Mouse (Mus musculus): ENCODE results near the gene Adrm1. TPM values are rescaled to one million over a fixed set of nuclear protein-coding genes. Genes with fewer than 3 reads are reported as not detected.
"Not testable (repeated sequence)": the region's sequence is repeated elsewhere in the genome, so short reads cannot be mapped to it uniquely, and the experiment has no call there.

The Adrm1 gene
- polyA plus RNA-seq, 1 experiment: 114 TPM

DNA sequence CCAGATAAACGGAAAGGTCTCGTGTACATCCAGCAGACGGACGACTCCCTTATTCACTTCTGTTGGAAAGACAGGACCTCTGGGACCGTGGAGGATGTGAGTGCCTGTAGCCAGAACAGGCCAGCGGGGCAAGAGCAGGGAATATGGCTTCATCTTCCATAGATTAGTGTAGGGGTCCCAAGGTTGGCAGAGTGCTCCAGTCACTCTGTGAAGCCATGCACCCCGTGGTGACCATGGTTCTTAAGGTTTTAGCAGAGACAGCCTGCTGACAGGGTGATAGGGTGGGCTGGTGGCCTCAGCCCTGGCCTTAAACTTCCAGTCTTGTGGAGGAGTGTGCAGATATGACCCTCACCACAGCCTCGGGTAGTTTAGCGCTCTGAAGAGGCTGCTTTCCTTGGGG, 867 bp downstream of the Adrm1 start:
- DNase-seq: no peak
- Histone ChIP-seq H3K27ac (ENCODE audit: insufficient read depth, low read length) (0 out of 2 replicates have a peak overlapping the region, but pooled peaks have one; percentile 42), H3K27me3 (ENCODE audit: control insufficient read depth, insufficient read depth, low read length) (no peaks in the 10 kb centered on the region), H3K4me3 (replicated peaks; ENCODE audit: insufficient read depth, low read depth, low read length) (peak overlapping the region; percentile 98), H3K4me1 (ENCODE audit: control insufficient read depth, insufficient read depth, low read length) (peaks cover 22% of the 10 kb centered on the region)
- TF ChIP-seq POLR2A (IDR thresholded peaks at IDR 0.05; ENCODE audit: borderline replicate concordance, insufficient read depth, low read length): no peak
- no peak for TF ChIP-seq CTCF (IDR thresholded peaks at IDR 0.05; ENCODE audit: borderline replicate concordance, insufficient read depth, low read depth, low read length)
- WGBS: 3% methylated on average over 9 of the region's 9 CpGs

GRCm38 (mm10) chr2:180173163-180173562, 1.9 kb downstream of the Adrm1 start:
- no peak for DNase-seq
- H3K27ac ChIP-seq (ENCODE audit: insufficient read depth, low read length): no peak overlapping the region; the same call in 1 of the 2 replicates
- 62% methylated on average over 4 of the region's 4 CpGs for WGBS
- H3K4me1 ChIP-seq (ENCODE audit: control insufficient read depth, insufficient read depth, low read length): peaks cover 22% of the 10 kb centered on the region
- TF ChIP-seq POLR2A (IDR thresholded peaks at IDR 0.05; ENCODE audit: borderline replicate concordance, insufficient read depth, low read length) (no peak), CTCF (IDR thresholded peaks at IDR 0.05; ENCODE audit: borderline replicate concordance, insufficient read depth, low read depth, low read length) (no peak)
- H3K27me3 ChIP-seq (ENCODE audit: control insufficient read depth, insufficient read depth, low read length): no peaks in the 10 kb centered on the region
- peak overlapping the region; percentile 16 for H3K4me3 ChIP-seq (replicated peaks; ENCODE audit: insufficient read depth, low read depth, low read length)

GRCm38 (mm10) chr2:180173711-180174110, 2.4 kb downstream of the Adrm1 start:
- Histone ChIP-seq H3K4me1 (ENCODE audit: control insufficient read depth, insufficient read depth, low read length) (peaks cover 22% of the 10 kb centered on the region), H3K4me3 (replicated peaks; ENCODE audit: insufficient read depth, low read depth, low read length) (peak overlapping the region; percentile 11)
- H3K27ac ChIP-seq (ENCODE audit: insufficient read depth, low read length); H3K27me3 ChIP-seq (ENCODE audit: control insufficient read depth, insufficient read depth, low read length): not testable (repeated sequence)
- 32% methylated on average over 8 of the region's 8 CpGs for WGBS
- peak in 1 of 2 experiments; percentile 34 for DNase-seq

DNA sequence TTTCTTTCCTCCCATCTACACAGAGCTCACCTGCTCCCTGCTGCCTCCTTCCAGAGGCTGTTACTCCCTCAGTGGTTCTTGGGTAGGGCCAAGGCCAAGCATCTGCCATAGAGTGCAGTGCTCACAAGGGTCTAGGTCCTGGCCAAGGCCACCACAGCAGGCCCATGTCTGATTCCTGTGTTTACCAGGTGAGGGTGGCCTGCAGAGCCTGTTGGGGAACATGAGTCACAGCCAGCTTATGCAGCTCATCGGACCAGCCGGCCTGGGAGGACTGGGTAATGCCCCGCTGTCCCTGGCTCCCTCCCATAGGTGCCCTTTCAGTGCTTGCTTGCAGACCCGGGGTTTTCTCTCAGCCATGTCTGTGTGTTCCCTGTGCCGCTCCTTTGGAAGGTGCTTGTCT, 2.8 kb downstream of the Adrm1 start:
- TF ChIP-seq POLR2A (IDR thresholded peaks at IDR 0.05; ENCODE audit: borderline replicate concordance, insufficient read depth, low read length): no peak
- no peak for TF ChIP-seq CTCF (IDR thresholded peaks at IDR 0.05; ENCODE audit: borderline replicate concordance, insufficient read depth, low read depth, low read length)
- H3K4me3 ChIP-seq (replicated peaks; ENCODE audit: insufficient read depth, low read depth, low read length): peak overlapping the region; percentile 11
- 88% methylated on average over 5 of the region's 5 CpGs for WGBS
- no peaks in the 10 kb centered on the region for H3K27me3 ChIP-seq (ENCODE audit: control insufficient read depth, insufficient read depth, low read length)
- no peak for DNase-seq
- H3K27ac ChIP-seq (ENCODE audit: insufficient read depth, low read length): no peak overlapping the region
- peaks cover 22% of the 10 kb centered on the region for H3K4me1 ChIP-seq (ENCODE audit: control insufficient read depth, insufficient read depth, low read length)

DNA sequence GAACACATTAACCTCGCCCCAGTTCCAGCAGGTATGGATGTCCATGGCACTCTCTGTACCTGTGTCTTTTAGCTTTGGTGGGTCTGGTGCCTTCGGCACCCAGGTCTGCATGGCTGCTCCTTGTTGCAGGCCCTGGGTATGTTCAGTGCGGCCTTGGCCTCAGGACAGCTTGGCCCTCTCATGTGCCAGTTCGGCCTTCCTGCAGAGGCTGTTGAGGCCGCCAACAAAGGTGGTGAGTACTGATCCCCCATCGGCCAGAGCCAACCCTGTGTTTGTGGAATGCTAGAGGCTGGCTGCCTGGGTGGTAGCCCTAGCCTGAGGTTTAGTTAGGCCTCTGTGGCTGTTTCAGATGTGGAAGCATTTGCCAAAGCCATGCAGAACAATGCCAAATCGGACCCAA, 4.4 kb downstream of the Adrm1 start:
- Histone ChIP-seq H3K4me3 (replicated peaks; ENCODE audit: insufficient read depth, low read depth, low read length) (no peak overlapping the region), H3K27ac (ENCODE audit: insufficient read depth, low read length) (no peak overlapping the region), H3K4me1 (ENCODE audit: control insufficient read depth, insufficient read depth, low read length) (peaks cover 21% of the 10 kb centered on the region), H3K27me3 (ENCODE audit: control insufficient read depth, insufficient read depth, low read length) (no peaks in the 10 kb centered on the region)
- 58% methylated on average over 7 of the region's 7 CpGs for WGBS
- no peak for DNase-seq
- TF ChIP-seq POLR2A (IDR thresholded peaks at IDR 0.05; ENCODE audit: borderline replicate concordance, insufficient read depth, low read length) (no peak), CTCF (IDR thresholded peaks at IDR 0.05; ENCODE audit: borderline replicate concordance, insufficient read depth, low read depth, low read length) (no peak)

DNA sequence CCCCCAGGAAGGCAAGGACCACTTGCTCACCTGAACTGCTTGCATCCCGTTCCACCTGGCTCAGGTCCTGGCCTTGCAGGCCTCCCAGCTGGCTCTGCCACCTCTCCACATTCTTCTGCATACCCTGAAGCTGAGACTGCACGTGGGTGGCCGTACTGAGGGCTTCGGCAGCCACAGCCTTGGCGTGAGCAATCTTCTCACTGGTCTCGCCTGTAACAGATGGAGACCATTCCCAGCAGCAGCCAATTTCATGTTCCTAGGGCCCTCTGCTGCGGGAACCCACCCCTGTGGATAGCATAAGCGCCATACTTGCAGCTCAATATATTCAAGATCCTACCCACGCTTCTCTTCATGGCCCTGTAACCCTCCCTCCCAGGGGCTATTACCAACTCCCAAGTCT, 10.3 kb downstream of the Adrm1 start:
- no peak for DNase-seq
- Histone ChIP-seq H3K4me3 (replicated peaks; ENCODE audit: insufficient read depth, low read depth, low read length) (no peak overlapping the region), H3K4me1 (ENCODE audit: control insufficient read depth, insufficient read depth, low read length) (peaks cover 8% of the 10 kb centered on the region), H3K27me3 (ENCODE audit: control insufficient read depth, insufficient read depth, low read length) (no peaks in the 10 kb centered on the region), H3K27ac (ENCODE audit: insufficient read depth, low read length) (no peak overlapping the region)
- 27% methylated on average over 9 of the region's 9 CpGs for WGBS
- TF ChIP-seq POLR2A (IDR thresholded peaks at IDR 0.05; ENCODE audit: borderline replicate concordance, insufficient read depth, low read length) (no peak), CTCF (IDR thresholded peaks at IDR 0.05; ENCODE audit: borderline replicate concordance, insufficient read depth, low read depth, low read length) (no peak)

DNA sequence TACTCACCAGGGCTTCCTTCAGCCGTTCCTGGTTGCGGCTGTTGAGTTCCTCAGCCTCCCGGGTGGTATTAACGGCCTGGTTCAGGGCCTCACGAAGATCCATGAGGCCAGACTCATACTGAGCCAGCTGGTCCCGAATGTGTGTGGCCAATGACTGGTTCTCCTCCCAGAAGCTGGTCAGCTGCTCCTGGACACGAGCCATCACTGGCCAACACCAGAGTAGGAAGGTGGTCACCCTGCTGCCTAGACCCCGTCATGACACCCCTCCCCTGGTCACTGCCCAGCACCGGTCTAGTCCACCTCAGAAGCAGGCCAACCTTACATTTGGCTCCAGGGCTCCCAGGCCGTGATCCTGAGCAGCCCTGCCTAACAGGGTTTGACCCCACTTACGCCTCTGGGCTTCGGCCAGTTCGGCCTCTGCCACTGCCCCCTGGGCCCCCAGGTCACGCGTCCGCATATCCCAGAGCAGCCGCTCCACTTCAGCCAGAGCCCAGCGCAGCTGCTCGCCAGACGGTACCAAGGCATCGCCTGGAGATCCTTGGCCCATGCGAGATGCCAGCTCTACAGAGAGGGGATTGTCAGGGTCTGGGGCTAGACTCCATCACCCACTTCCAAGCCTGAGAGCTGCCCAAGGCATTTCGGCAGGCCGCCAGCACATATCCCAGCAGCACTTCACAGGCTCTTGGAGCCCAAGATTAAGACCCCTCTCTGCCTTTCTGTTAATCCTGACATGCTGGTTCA, 12.9 kb downstream of the Adrm1 start:
- TF ChIP-seq CTCF (IDR thresholded peaks at IDR 0.05; ENCODE audit: borderline replicate concordance, insufficient read depth, low read depth, low read length): no peak
- no peak for TF ChIP-seq POLR2A (IDR thresholded peaks at IDR 0.05; ENCODE audit: borderline replicate concordance, insufficient read depth, low read length)
- DNase-seq: no peak
- Histone ChIP-seq H3K4me1 (ENCODE audit: control insufficient read depth, insufficient read depth, low read length) (peaks cover 8% of the 10 kb centered on the region), H3K27me3 (ENCODE audit: control insufficient read depth, insufficient read depth, low read length) (no peaks in the 10 kb centered on the region), H3K27ac (ENCODE audit: insufficient read depth, low read length) (no peak overlapping the region), H3K4me3 (replicated peaks; ENCODE audit: insufficient read depth, low read depth, low read length) (no peak overlapping the region)
- 41% methylated on average over 24 of the region's 24 CpGs for WGBS

DNA sequence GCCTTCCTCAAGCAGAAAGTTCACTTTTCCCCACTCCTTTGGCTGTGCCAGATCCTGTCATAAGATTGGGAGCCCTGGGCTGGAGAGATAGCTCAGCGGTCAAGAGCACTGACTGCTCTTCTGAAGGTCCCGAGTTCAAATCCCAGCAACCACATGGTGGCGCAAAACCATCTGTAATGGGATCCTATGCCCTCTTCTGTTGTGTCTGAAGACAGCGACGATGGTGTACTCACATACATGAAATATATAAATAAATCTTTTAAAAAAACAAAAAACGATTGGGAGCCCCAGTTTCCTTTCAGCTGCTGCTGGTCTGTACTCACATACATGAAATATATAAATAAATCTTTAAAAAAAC, 13.4 kb downstream of the Adrm1 start:
- DNase-seq: no peak
- TF ChIP-seq CTCF (IDR thresholded peaks at IDR 0.05; ENCODE audit: borderline replicate concordance, insufficient read depth, low read depth, low read length): 0 out of 2 replicates have a peak, but pooled peaks have one; percentile 8
- no peak for TF ChIP-seq POLR2A (IDR thresholded peaks at IDR 0.05; ENCODE audit: borderline replicate concordance, insufficient read depth, low read length)
- Histone ChIP-seq H3K4me1 (ENCODE audit: control insufficient read depth, insufficient read depth, low read length) (peaks cover 8% of the 10 kb centered on the region), H3K4me3 (replicated peaks; ENCODE audit: insufficient read depth, low read depth, low read length) (no peak overlapping the region), H3K27me3 (ENCODE audit: control insufficient read depth, insufficient read depth, low read length) (no peaks in the 10 kb centered on the region), H3K27ac (ENCODE audit: insufficient read depth, low read length) (no peak overlapping the region)
- WGBS: 60% methylated on average over 6 of the region's 6 CpGs

Data from cerebellum, adult 2 months (tissue).